Mouse (Mus musculus) 3T3-L1 (cell line): ENCODE measurements around the gene Grik5.
A peak's percentile ranks its signal among the peaks of the same experiment; 100 is the strongest.

Source experiments
- DNase-seq: peaks from one replicate; pipeline ENCODE4 v3.0.0-alpha.2; 2015; ENCODE audit warnings: low read depth, low spot score

The Grik5 gene

GRCm38 (mm10) chr7:24987941-24988340 is 84.2 kb downstream of the Grik5 start:
- DNase-seq: no peak

DNA sequence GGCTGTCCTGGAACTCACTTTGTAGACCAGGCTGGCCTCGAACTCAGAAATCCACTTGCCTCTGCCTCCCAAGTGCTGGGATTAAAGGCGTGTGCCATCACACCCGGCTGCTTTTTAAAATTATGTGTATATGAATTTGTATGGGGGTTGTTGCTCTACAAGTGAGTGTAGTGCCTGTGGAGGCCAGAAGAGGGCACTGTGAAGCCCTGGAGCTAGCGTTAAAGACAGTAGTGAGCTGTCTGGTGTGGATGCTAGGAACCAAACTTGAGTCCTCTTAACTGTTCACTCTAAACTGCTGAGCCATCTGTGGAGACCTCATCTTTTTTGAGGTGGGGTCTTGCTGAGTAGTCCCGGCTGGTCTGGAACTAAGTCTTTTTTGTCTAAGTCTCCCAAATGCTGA is 86.3 kb downstream of the Grik5 start:
- DNase-seq: no peak

- no peak for DNase-seq
Observed at GRCm38 (mm10) chr7:24984307-24984706, 87.8 kb downstream of the Grik5 start.

- no peak for DNase-seq
Observed at GRCm38 (mm10) chr7:24983396-24983795, 88.8 kb downstream of the Grik5 start.

GRCm38 (mm10) chr7:24980439-24980838 is 91.7 kb downstream of the Grik5 start:
- DNase-seq: no peak

- no peak for DNase-seq
Observed at GRCm38 (mm10) chr7:24978781-24979180, 93.4 kb downstream of the Grik5 start.

DNA sequence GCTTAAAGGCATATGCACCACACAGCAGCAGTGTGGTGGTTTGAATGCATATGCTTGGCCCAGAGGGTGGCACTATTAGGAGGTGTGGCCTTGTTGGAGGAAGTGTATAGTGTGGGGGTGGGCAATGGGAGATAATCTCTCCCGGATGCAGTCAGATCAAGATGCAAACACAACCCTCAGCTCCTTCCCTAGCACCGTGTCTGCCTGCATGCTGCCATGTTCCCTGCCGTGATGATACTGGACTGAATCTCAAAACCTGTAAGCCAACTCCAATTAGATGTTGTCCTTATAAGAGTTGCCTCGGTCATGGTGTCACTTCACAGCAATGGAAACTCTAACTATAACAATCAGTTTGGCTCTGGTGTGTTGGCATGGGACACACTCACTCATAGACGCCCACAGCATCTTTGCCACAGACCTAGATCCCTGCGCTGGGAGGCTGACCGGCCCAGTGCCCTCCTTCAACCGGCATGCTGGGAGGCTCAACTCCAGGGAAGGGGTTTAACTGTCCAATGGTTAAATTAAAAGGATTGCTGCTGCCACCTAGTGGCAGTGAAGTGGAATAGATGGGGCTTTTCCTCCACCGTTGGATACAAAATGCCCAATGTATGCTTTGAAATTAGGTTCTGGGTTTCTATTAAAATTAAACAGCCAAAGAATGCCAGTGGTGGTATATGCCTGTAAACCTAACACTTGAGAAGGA is 97.1 kb downstream of the Grik5 start:
- DNase-seq: peak; percentile 61

- DNase-seq: no peak
Observed at GRCm38 (mm10) chr7:24973902-24974301, 98.2 kb downstream of the Grik5 start.

DNA sequence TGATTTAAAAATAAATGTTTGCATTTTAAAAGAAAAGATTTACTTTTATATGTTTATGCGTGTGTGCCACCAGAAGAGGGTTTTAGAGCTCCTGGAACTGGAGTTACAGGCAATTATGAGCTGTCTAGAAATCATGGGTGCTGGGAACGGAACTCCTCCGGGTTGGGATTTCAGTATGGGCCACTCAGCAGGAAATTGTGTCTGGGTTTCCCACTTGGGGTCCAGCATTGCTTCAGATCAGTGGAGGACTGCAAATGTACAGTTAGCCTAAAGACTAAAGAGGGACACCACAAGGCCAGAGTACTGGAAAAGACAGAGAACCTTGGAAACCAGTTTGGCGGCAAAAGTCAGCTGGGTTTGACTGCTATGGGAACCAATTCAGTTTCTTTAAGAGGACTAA is 98.9 kb downstream of the Grik5 start:
- no peak for DNase-seq

DNA sequence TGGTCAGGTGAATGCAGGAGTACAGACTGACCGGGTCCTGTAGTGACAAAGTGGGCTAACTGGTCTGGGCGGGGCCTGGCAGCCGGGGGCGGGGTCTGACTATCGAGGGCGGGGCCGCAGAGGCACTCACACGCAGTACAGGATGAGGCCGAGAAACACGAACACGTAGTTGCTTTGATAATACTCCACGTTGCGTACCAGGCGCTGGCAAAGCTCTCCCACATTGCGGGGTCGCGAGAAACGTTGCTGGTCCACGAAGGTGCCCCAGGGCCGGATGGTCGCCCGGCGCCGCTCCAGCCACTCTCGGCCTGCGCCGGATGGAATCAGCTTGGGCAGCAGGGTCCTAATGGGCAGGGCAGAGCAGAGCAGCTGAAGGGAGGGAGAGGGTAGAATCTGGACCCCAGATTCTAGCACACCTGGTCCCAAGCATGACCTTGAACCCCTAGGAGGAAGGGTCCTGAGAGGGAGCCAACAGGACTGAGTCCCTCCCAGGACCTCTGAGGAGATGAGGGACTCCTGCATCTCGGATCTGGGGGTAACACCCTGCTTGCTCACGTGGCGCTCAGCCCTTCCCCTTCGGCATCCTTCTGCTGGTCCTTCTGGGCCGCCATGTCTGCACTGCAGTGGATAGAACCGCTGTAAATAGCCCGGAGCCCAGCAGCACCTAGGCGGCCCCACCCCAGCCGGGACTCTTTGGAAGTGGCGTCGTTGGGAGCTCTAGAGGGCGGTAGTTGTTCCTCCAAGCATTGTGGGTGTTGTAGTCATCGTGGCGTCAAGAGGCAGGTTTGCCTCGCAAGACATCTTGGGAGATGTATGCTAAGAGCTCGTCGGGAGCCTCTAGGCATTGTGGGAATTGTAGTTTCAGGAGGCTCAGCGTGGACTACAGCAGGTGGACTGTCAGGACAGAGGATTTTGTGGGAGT is 99.9 kb downstream of the Grik5 start, which contains the start of gene Rabac1:
TSS of gene Rabac1 (minus strand) at position 783 of the 922 bp plus-strand sequence.
- DNase-seq: peak; percentile 93

- peak; percentile 73 for DNase-seq
Observed at GRCm38 (mm10) chr7:24971261-24971971, 100.7 kb downstream of the Grik5 start.

DNA sequence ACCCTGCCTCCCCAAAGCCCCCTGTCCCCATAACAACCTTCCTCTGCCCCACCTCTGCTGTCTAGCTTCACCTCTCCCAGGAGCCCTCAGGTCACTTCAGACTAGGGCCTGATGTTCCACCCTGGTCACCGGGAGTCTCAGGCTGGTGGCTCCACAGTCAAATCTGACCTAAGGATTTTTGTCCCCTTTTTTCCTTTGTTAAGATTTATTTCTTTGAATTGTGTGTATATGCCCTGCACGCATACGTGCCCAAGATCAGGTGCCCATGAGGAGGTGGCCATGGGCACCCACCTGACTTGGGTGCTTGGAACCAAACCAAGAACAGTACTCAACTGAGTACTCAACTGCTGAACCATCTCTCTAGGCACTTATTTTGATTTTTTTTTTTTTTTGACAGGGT is 101.8 kb downstream of the Grik5 start:
- no peak for DNase-seq

- DNase-seq: no peak
Observed at GRCm38 (mm10) chr7:24969805-24970204, 102.3 kb downstream of the Grik5 start.

- DNase-seq: peak; percentile 22
Observed at GRCm38 (mm10) chr7:24968463-24968862, 103.7 kb downstream of the Grik5 start.

DNA sequence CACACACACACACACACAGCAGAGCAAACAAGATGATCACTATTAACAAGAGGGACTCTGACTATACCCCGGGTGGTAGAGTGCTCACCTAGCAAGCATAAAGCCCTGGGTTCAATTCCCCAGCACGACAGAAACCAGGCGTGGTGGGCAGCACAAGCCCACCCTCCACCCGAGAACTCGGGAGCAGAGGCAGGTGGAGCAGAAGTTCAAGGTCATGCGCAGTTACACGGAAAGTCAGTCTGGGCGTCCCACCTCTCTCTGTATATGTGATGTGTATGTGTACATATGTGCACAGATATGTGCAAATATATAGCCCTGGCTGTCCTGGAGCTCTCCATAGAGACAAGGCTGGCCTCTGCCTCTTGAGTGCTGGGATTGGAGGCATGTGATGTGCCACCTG is 104.2 kb downstream of the Grik5 start:
- no peak for DNase-seq

GRCm38 (mm10) chr7:24964897-24965535 is 107.1 kb downstream of the Grik5 start:
- DNase-seq: peak; percentile 82

GRCm38 (mm10) chr7:24964288-24964687 is 107.9 kb downstream of the Grik5 start:
- DNase-seq: no peak
